Mouse (Mus musculus) embryo, embryonic 9.5 days (tissue): ENCODE measurements around the gene Hmces.

Experiments
- DNase-seq: peaks from one replicate; pipeline ENCODE4 v3.0.0-alpha.2; 2017; ENCODE audit errors: extremely low spot score

The Hmces gene

GRCm38 (mm10) chr6:87913661-87914325, at the start of gene Hmces:
Hmces (plus strand) TSS chr6:87913935.
- DNase-seq: peak; percentile 85

GRCm38 (mm10) chr6:87866211-87866610, 47.5 kb upstream of the Hmces start:
- no peak for DNase-seq

- no peak for DNase-seq
These were observed 46.5 kb upstream of the Hmces start for GRCm38 (mm10) chr6:87867256-87867655.

- DNase-seq: no peak
These were observed 44.7 kb upstream of the Hmces start for GRCm38 (mm10) chr6:87868871-87869506.

- no peak for DNase-seq
These were observed 43.3 kb upstream of the Hmces start for GRCm38 (mm10) chr6:87870440-87870839.

GRCm38 (mm10) chr6:87871240-87871639, 42.5 kb upstream of the Hmces start:
- DNase-seq: no peak

GRCm38 (mm10) chr6:87873104-87873503, 40.6 kb upstream of the Hmces start:
- DNase-seq: no peak

- no peak for DNase-seq
These were observed 39.8 kb upstream of the Hmces start for GRCm38 (mm10) chr6:87873963-87874362.

GRCm38 (mm10) chr6:87875083-87875482, 38.7 kb upstream of the Hmces start:
- no peak for DNase-seq

- DNase-seq: no peak
These were observed 38.2 kb upstream of the Hmces start for GRCm38 (mm10) chr6:87875562-87875961.

- peak; percentile 8 for DNase-seq
These were observed 37.6 kb upstream of the Hmces start for GRCm38 (mm10) chr6:87876068-87876643.

- DNase-seq: no peak
These were observed 34.7 kb upstream of the Hmces start for GRCm38 (mm10) chr6:87879010-87879409.

GRCm38 (mm10) chr6:87879628-87880027, 34.1 kb upstream of the Hmces start:
- no peak for DNase-seq

GRCm38 (mm10) chr6:87882221-87882620, 31.5 kb upstream of the Hmces start:
- DNase-seq: no peak

- DNase-seq: no peak
These were observed 30.9 kb upstream of the Hmces start for GRCm38 (mm10) chr6:87882816-87883215.

GRCm38 (mm10) chr6:87886721-87887120, 27.0 kb upstream of the Hmces start:
- no peak for DNase-seq

- DNase-seq: peak; percentile 100
These were observed 26.0 kb upstream of the Hmces start, which contains the start of gene Copg1 for GRCm38 (mm10) chr6:87887594-87888233. Copg1 (plus strand) TSS chr6:87887814.

- no peak for DNase-seq
These were observed 19.8 kb upstream of the Hmces start for GRCm38 (mm10) chr6:87893931-87894330.

- no peak for DNase-seq
These were observed 15.7 kb upstream of the Hmces start for GRCm38 (mm10) chr6:87898028-87898427.

GRCm38 (mm10) chr6:87906632-87907031, 7.1 kb upstream of the Hmces start:
- DNase-seq: no peak

- no peak for DNase-seq
These were observed 4.6 kb upstream of the Hmces start for GRCm38 (mm10) chr6:87909181-87909580.

GRCm38 (mm10) chr6:87911559-87911958, 2.2 kb upstream of the Hmces start:
- DNase-seq: no peak
